Mouse (Mus musculus) T-helper 2 cell (primary cell): ENCODE results near the gene Zdhhc12.

ENCODE experiments used
- in situ Hi-C: fragments of 300-600 bp; cut with MboI, MseI; formaldehyde crosslinking; loops from one replicate; pipeline ENCODE4 v1.15.1; 2025; ENCODE audit warnings: high pct_unique_total_duplicates

The Zdhhc12 gene

GRCm38 (mm10) chr2:30106364-30106763 lies 12.9 kb upstream of the Zdhhc12 start:
- in situ Hi-C loops = loop anchor here (5.0 kb wide), 1 partner anchor 56 kb away; no protein-coding TSS in a partner anchor

- in situ Hi-C loops = no loop called here
These were observed 6.8 kb upstream of the Zdhhc12 start for GRCm38 (mm10) chr2:30100214-30100613.

- in situ Hi-C loops = loop anchor here (5.0 kb wide), 1 partner anchor 49 kb away; the partner anchor contains the start of gene Wdr34
These were observed 2.6 kb upstream of the Zdhhc12 start for GRCm38 (mm10) chr2:30095882-30096527.

GRCm38 (mm10) chr2:30094208-30094588 lies 750 bp upstream of the Zdhhc12 start:
- in situ Hi-C loops = no loop called here

- in situ Hi-C loops = no loop called here
These were observed 1.0 kb downstream of the Zdhhc12 start for GRCm38 (mm10) chr2:30092280-30092918.

- in situ Hi-C loops = no loop called here
These were observed 1.9 kb downstream of the Zdhhc12 start for GRCm38 (mm10) chr2:30091521-30091920.

- in situ Hi-C loops = no loop called here
These were observed 6.1 kb downstream of the Zdhhc12 start for GRCm38 (mm10) chr2:30087310-30087709.

- in situ Hi-C loops = no loop called here
These were observed 8.8 kb downstream of the Zdhhc12 start for GRCm38 (mm10) chr2:30084632-30085031.

- in situ Hi-C loops = no loop called here
These were observed 9.3 kb downstream of the Zdhhc12 start for GRCm38 (mm10) chr2:30084113-30084512.

GRCm38 (mm10) chr2:30080181-30080800 lies 13.2 kb downstream of the Zdhhc12 start:
- in situ Hi-C loops = no loop called here

- in situ Hi-C loops = loop anchor here (5.0 kb wide), 1 partner anchor 44 kb away; the partner anchor contains the start of gene Zer1
These were observed 14.7 kb downstream of the Zdhhc12 start for GRCm38 (mm10) chr2:30078760-30079159.

- in situ Hi-C loops = loop anchor here (5.0 kb wide), 1 partner anchor 44 kb away; the partner anchor contains the start of gene Zer1
These were observed 15.1 kb downstream of the Zdhhc12 start for GRCm38 (mm10) chr2:30078349-30078712.

GRCm38 (mm10) chr2:30077502-30078348 lies 15.7 kb downstream of the Zdhhc12 start, which contains the start of gene Pkn3:
Gene Pkn3, plus strand, starts transcription at chr2:30077684.
- in situ Hi-C loops = loop anchor here (5.0 kb wide), 1 partner anchor 45 kb away; the partner anchor contains the start of gene Zer1

- in situ Hi-C loops = loop anchor here (5.0 kb wide), 1 partner anchor 45 kb away; the partner anchor contains the start of gene Zer1
These were observed 16.5 kb downstream of the Zdhhc12 start for GRCm38 (mm10) chr2:30076959-30077358.

GRCm38 (mm10) chr2:30076439-30076838 lies 17.0 kb downstream of the Zdhhc12 start:
- in situ Hi-C loops = loop anchor here (5.0 kb wide), 1 partner anchor 46 kb away; the partner anchor contains the start of gene Zer1

GRCm38 (mm10) chr2:30075625-30076024 lies 17.8 kb downstream of the Zdhhc12 start:
- in situ Hi-C loops = loop anchor here (5.0 kb wide), 1 partner anchor 47 kb away; the partner anchor contains the start of gene Zer1

- in situ Hi-C loops = no loop called here
These were observed 20.2 kb downstream of the Zdhhc12 start for GRCm38 (mm10) chr2:30073285-30073684.

- in situ Hi-C loops = no loop called here
These were observed 20.6 kb downstream of the Zdhhc12 start for GRCm38 (mm10) chr2:30072875-30073274.

- in situ Hi-C loops = no loop called here
These were observed 25.5 kb downstream of the Zdhhc12 start for GRCm38 (mm10) chr2:30067962-30068361.

GRCm38 (mm10) chr2:30067031-30067888 lies 26.2 kb downstream of the Zdhhc12 start:
- in situ Hi-C loops = no loop called here
